Mouse (Mus musculus): Measurements from ENCODE around the gene Cdc14a. TPM values are rescaled to one million over a fixed set of nuclear protein-coding genes. Genes with fewer than 3 reads are reported as not detected.

Cdc14a gene
- polyA plus RNA-seq, 1 experiment: 8.0 TPM

- no peak for DNase-seq
Observed at GRCm38 (mm10) chr3:116368868-116369437, 54.9 kb downstream of the Cdc14a start.

DNA sequence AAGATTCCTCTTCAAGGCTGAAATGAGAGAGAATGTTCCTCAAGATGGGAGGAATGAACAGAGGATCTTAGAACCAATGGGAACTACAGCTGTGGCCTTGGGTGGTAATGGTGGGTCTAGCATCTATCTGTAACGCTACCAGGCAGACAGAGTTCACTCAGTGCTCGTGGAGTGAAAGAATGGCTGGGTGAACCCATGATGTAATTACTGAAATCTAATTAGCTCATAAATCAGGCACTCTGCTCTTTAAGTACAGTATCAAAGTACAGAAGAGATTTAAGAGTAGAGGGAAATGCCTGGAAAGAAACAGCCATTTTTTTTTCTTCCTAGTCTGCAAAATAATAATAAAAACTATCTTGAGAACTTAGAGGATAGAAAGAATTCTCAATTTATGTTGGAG, 57.7 kb downstream of the Cdc14a start:
- no peak for TF ChIP-seq CTCF (IDR thresholded peaks at IDR 0.05; ENCODE audit: borderline replicate concordance, control insufficient read depth, extremely low read depth, insufficient read depth, low read length, poor library complexity)
- TF ChIP-seq POLR2A (IDR thresholded peaks at IDR 0.05; ENCODE audit: control insufficient read depth, extremely low read depth, insufficient read depth, low read length, poor library complexity): no peak
- no peaks in the 10 kb centered on the region for H3K4me1 ChIP-seq (replicated peaks; ENCODE audit: control insufficient read depth, insufficient read depth, low read length)
- H3K27ac ChIP-seq (ENCODE audit: control insufficient read depth, insufficient read depth, low read length): no peak overlapping the region
- no peaks in the 10 kb centered on the region for H3K27me3 ChIP-seq (ENCODE audit: control insufficient read depth, insufficient read depth, low read length)
- 100% methylated on average over 2 of the region's 2 CpGs for WGBS
- DNase-seq: no peak
- no peak overlapping the region for H3K4me3 ChIP-seq (ENCODE audit: control insufficient read depth, insufficient read depth, low read length)
- H3K36me3 ChIP-seq (ENCODE audit: control insufficient read depth, insufficient read depth, low read length): no peaks in the 10 kb centered on the region

More at GRCm38 (mm10) chr3:116368868-116369437, 54.9 kb downstream of the Cdc14a start:
- Histone ChIP-seq H3K4me1 (replicated peaks; ENCODE audit: control insufficient read depth, insufficient read depth, low read length) (no peaks in the 10 kb centered on the region), H3K4me3 (ENCODE audit: control insufficient read depth, insufficient read depth, low read length) (no peak overlapping the region), H3K27me3 (ENCODE audit: control insufficient read depth, insufficient read depth, low read length) (no peaks in the 10 kb centered on the region), H3K36me3 (ENCODE audit: control insufficient read depth, insufficient read depth, low read length) (no peaks in the 10 kb centered on the region), H3K27ac (ENCODE audit: control insufficient read depth, insufficient read depth, low read length) (no peak overlapping the region)
- 87% methylated on average over 4 of the region's 4 CpGs for WGBS
- no peak for TF ChIP-seq POLR2A (IDR thresholded peaks at IDR 0.05; ENCODE audit: control insufficient read depth, extremely low read depth, insufficient read depth, low read length, poor library complexity)
- no peak for TF ChIP-seq CTCF (IDR thresholded peaks at IDR 0.05; ENCODE audit: borderline replicate concordance, control insufficient read depth, extremely low read depth, insufficient read depth, low read length, poor library complexity)

DNA sequence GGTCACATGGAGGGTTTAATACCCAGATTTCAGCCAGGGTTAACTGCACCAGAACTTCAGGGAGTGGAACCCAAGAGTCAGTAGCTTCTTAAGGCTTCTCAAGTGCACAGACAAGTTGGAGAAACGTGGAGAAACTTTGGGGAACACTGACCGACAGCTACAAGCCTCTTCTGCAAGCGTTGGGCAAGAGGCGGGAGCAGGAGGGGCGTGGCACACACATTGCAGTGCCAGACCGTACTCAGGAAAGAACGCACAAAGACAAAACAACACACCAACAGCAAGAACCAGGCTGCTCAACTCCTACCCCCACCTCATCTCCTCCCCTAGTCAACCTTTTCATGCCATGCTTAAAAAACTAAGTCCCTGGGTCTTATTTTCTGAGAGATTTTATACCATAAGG, 61.9 kb downstream of the Cdc14a start:
- no peak overlapping the region for H3K27ac ChIP-seq (ENCODE audit: control insufficient read depth, insufficient read depth, low read length)
- no peaks in the 10 kb centered on the region for H3K4me1 ChIP-seq (replicated peaks; ENCODE audit: control insufficient read depth, insufficient read depth, low read length)
- no peak for DNase-seq
- 95% methylated on average over 7 of the region's 7 CpGs for WGBS
- H3K4me3 ChIP-seq (ENCODE audit: control insufficient read depth, insufficient read depth, low read length): no peak overlapping the region
- H3K27me3 ChIP-seq (ENCODE audit: control insufficient read depth, insufficient read depth, low read length): no peaks in the 10 kb centered on the region
- no peaks in the 10 kb centered on the region for H3K36me3 ChIP-seq (ENCODE audit: control insufficient read depth, insufficient read depth, low read length)
- no peak for TF ChIP-seq POLR2A (IDR thresholded peaks at IDR 0.05; ENCODE audit: control insufficient read depth, extremely low read depth, insufficient read depth, low read length, poor library complexity)
- TF ChIP-seq CTCF (IDR thresholded peaks at IDR 0.05; ENCODE audit: borderline replicate concordance, control insufficient read depth, extremely low read depth, insufficient read depth, low read length, poor library complexity): no peak

DNA sequence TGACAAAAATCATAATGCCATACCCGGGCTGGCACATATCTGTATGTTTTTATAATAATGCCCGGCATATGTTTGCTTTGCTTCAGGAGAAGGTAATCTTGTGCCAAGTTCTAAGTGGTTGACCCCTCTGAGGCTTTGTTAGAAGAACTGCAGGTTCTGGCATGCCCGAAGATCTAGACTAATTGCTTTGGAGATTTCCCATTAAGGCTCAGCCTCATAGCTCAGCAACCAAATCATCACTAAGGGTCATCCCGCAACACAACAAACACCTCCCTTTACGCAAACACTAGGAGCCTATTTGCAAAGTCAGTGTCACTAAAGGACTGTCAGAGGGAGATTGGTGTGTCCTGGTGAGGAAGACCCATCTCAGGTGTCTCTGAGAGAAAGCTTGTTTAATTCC, 62.7 kb downstream of the Cdc14a start:
- TF ChIP-seq CTCF (IDR thresholded peaks at IDR 0.05; ENCODE audit: borderline replicate concordance, control insufficient read depth, extremely low read depth, insufficient read depth, low read length, poor library complexity): no peak
- no peak for TF ChIP-seq POLR2A (IDR thresholded peaks at IDR 0.05; ENCODE audit: control insufficient read depth, extremely low read depth, insufficient read depth, low read length, poor library complexity)
- no peak overlapping the region for H3K27ac ChIP-seq (ENCODE audit: control insufficient read depth, insufficient read depth, low read length)
- no peak overlapping the region for H3K4me3 ChIP-seq (ENCODE audit: control insufficient read depth, insufficient read depth, low read length)
- no peak for DNase-seq
- WGBS: 92% methylated on average over 5 of the region's 5 CpGs
- H3K36me3 ChIP-seq (ENCODE audit: control insufficient read depth, insufficient read depth, low read length): no peaks in the 10 kb centered on the region
- no peaks in the 10 kb centered on the region for H3K4me1 ChIP-seq (replicated peaks; ENCODE audit: control insufficient read depth, insufficient read depth, low read length)
- H3K27me3 ChIP-seq (ENCODE audit: control insufficient read depth, insufficient read depth, low read length): no peaks in the 10 kb centered on the region

DNA sequence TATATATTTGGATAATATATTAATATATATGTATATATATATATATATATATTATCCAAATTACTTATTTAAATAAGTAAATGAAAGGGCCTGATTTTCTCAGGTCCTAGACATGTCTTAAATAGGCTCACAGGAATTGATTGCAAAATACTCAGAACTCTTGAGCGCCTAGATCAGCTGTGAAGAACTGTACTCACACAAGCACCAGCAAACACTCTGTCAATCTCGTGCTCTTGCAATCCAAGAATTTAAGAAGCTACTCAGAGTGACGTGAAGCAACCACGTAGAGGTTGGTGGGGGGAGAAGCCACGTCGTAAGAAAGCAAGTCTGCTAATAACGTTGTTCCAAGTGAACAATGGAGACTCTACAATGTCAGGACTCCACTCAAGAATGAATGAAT, 66.0 kb downstream of the Cdc14a start:
- Histone ChIP-seq H3K27me3 (ENCODE audit: control insufficient read depth, insufficient read depth, low read length) (no peaks in the 10 kb centered on the region), H3K4me3 (ENCODE audit: control insufficient read depth, insufficient read depth, low read length) (no peak overlapping the region), H3K27ac (ENCODE audit: control insufficient read depth, insufficient read depth, low read length) (no peak overlapping the region), H3K4me1 (replicated peaks; ENCODE audit: control insufficient read depth, insufficient read depth, low read length) (no peaks in the 10 kb centered on the region), H3K36me3 (ENCODE audit: control insufficient read depth, insufficient read depth, low read length) (no peaks in the 10 kb centered on the region)
- WGBS: 96% methylated on average over 7 of the region's 7 CpGs
- DNase-seq: no peak
- no peak for TF ChIP-seq CTCF (IDR thresholded peaks at IDR 0.05; ENCODE audit: borderline replicate concordance, control insufficient read depth, extremely low read depth, insufficient read depth, low read length, poor library complexity)
- no peak for TF ChIP-seq POLR2A (IDR thresholded peaks at IDR 0.05; ENCODE audit: control insufficient read depth, extremely low read depth, insufficient read depth, low read length, poor library complexity)

GRCm38 (mm10) chr3:116357180-116357579, 66.7 kb downstream of the Cdc14a start:
- TF ChIP-seq POLR2A (IDR thresholded peaks at IDR 0.05; ENCODE audit: control insufficient read depth, extremely low read depth, insufficient read depth, low read length, poor library complexity) (no peak), CTCF (IDR thresholded peaks at IDR 0.05; ENCODE audit: borderline replicate concordance, control insufficient read depth, extremely low read depth, insufficient read depth, low read length, poor library complexity) (no peak)
- no peak for DNase-seq
- H3K27me3 ChIP-seq (ENCODE audit: control insufficient read depth, insufficient read depth, low read length): no peaks in the 10 kb centered on the region
- H3K4me1 ChIP-seq (replicated peaks; ENCODE audit: control insufficient read depth, insufficient read depth, low read length): no peaks in the 10 kb centered on the region
- 49% methylated on average over 4 of the region's 4 CpGs for WGBS
- no peaks in the 10 kb centered on the region for H3K36me3 ChIP-seq (ENCODE audit: control insufficient read depth, insufficient read depth, low read length)
- no peak overlapping the region for H3K4me3 ChIP-seq (ENCODE audit: control insufficient read depth, insufficient read depth, low read length)
- no peak overlapping the region for H3K27ac ChIP-seq (ENCODE audit: control insufficient read depth, insufficient read depth, low read length)

All from thymus, adult 2 months (tissue).